Mouse (Mus musculus): ENCODE results near the gene Wdr47. TPM values are rescaled to one million over a fixed set of nuclear protein-coding genes. Genes with fewer than 3 reads are reported as not detected.

Gene Wdr47
- total and polyA plus RNA-seq, 2 experiments from 2014 or later, result 90.1 to 107 TPM

DNA sequence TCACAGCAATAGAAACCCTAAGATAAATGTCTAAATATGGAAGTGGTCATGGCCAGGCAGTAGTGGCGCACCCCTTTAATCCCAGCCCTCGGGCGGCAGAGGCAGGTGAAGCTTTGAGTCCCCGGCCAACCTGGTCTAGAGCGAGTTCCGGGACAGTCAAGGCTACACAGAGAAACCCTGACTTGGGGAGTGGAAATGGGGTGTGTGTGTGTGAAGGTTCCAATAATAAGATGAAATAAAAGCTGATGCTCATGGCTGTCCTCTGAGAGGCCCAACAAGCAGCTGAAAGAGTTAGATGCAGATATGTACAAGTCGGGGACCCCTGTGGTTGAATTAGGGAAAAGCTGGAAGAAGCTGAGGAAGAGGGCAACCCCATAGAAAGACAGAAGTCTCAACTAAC, 94.6 kb downstream of the Wdr47 start:
- Histone ChIP-seq H3K4me1 (ENCODE audit: insufficient read depth) (no peaks in the 10 kb centered on the region), H3K9me3 (ENCODE audit: low read length) (no peaks in the 10 kb centered on the region), H3K27me3 (ENCODE audit: insufficient read depth, low read length) (no peaks in the 10 kb centered on the region), H3K4me2 (ENCODE audit: low read depth) (no peak overlapping the region), H3K4me3 (ENCODE audit: low read depth, low read length) (no peak overlapping the region), H3K36me3 (ENCODE audit: insufficient read depth) (peaks cover 35% of the 10 kb centered on the region), H3K27ac (ENCODE audit: low read depth, low read length) (no peak overlapping the region), H3K9ac (no peak overlapping the region)
- ATAC-seq (no peak), DNase-seq (no peak)
- TF ChIP-seq CTCF (IDR thresholded peaks at IDR 0.05; ENCODE audit: low read depth), result no peak
- WGBS, result 98% methylated on average over 7 of the region's 7 CpGs

DNA sequence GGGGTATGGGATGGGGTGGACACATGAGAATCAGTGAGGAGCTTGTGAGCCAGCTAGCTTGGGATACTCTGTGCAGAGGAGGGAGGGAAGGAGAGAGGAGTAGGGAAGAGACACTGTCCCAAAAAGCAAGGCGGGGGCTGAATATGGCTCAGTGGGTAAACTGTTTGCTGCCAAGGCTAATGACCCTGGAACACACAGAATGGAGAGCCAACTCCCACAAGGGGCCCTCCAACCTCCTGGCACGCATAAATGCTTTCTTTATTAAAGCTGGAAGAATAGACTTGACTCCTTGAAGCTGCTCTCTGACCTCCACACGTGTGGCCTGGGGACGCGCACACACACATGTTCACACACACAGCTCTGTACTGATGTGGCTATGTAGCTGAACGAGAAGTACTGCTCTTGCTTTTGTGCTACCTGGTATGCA, 97.9 kb downstream of the Wdr47 start:
- no peak overlapping the region for H3K27ac ChIP-seq (ENCODE audit: low read depth, low read length)
- TF ChIP-seq CTCF (IDR thresholded peaks at IDR 0.05; ENCODE audit: low read depth), result no peak
- H3K4me1 ChIP-seq (ENCODE audit: insufficient read depth), result no peaks in the 10 kb centered on the region
- H3K9ac ChIP-seq, result no peak overlapping the region
- no peaks in the 10 kb centered on the region for H3K9me3 ChIP-seq (ENCODE audit: low read length)
- DNase-seq (peak; percentile 4), ATAC-seq (peak; percentile 14)
- no peak overlapping the region for H3K4me2 ChIP-seq (ENCODE audit: low read depth)
- peaks cover 17% of the 10 kb centered on the region for H3K36me3 ChIP-seq (ENCODE audit: insufficient read depth)
- no peaks in the 10 kb centered on the region for H3K27me3 ChIP-seq (ENCODE audit: insufficient read depth, low read length)
- 46% methylated on average over 6 of the region's 6 CpGs for WGBS
- no peak overlapping the region for H3K4me3 ChIP-seq (ENCODE audit: low read depth, low read length)

DNA sequence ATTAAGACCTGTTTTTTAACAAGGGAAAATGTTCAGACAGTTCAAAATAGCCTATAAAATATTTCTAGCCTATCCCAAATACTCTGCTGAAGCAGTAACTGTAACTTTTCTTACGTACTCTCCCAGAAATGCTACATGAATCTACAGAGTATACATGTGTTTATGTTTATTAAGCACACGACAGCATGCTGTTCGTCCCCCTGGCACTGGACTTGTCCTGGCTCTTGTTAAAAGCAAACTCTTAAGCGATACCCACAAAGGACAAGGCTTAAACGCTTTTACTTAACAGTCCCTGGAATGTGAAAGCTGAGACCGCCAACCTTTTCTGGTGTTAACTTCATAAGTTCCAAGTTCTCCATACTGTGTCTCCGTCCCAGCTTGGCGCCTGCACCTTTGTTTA, 98.4 kb downstream of the Wdr47 start:
- no peak overlapping the region for H3K4me3 ChIP-seq (ENCODE audit: low read depth, low read length)
- ATAC-seq (peak; percentile 23; the same call in 1 of the 2 replicates), DNase-seq (no peak)
- TF ChIP-seq CTCF (IDR thresholded peaks at IDR 0.05; ENCODE audit: low read depth), result no peak
- H3K9ac ChIP-seq, result no peak overlapping the region
- no peaks in the 10 kb centered on the region for H3K4me1 ChIP-seq (ENCODE audit: insufficient read depth)
- peaks cover 17% of the 10 kb centered on the region for H3K36me3 ChIP-seq (ENCODE audit: insufficient read depth)
- no peak overlapping the region for H3K27ac ChIP-seq (ENCODE audit: low read depth, low read length)
- no peaks in the 10 kb centered on the region for H3K9me3 ChIP-seq (ENCODE audit: low read length)
- 49% methylated on average over 8 of the region's 8 CpGs for WGBS
- no peaks in the 10 kb centered on the region for H3K27me3 ChIP-seq (ENCODE audit: insufficient read depth, low read length)
- no peak overlapping the region for H3K4me2 ChIP-seq (ENCODE audit: low read depth)

DNA sequence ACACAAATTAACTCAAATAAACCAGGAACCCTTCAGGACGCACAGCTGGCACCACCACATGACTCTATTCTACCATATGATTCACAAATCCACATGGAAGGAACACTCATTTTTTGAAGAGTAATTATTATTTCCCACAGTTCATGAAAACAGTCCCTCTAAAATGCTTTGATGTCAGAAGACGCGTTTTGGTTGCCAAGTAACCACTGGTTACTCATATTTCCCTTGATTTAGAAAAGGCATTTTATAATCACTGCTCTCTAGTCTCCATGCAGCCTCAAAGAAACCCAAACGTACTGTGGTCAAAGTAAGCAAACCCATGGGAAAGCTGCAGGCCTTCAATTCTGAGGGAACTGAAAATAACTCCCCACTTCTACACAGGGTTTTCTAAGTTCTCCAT, 98.9 kb downstream of the Wdr47 start:
- Histone ChIP-seq H3K27ac (ENCODE audit: low read depth, low read length) (no peak overlapping the region), H3K27me3 (ENCODE audit: insufficient read depth, low read length) (no peaks in the 10 kb centered on the region), H3K9me3 (ENCODE audit: low read length) (no peaks in the 10 kb centered on the region), H3K4me3 (ENCODE audit: low read depth, low read length) (no peak overlapping the region), H3K9ac (no peak overlapping the region), H3K4me2 (ENCODE audit: low read depth) (no peak overlapping the region), H3K36me3 (ENCODE audit: insufficient read depth) (peaks cover 17% of the 10 kb centered on the region), H3K4me1 (ENCODE audit: insufficient read depth) (no peaks in the 10 kb centered on the region)
- ATAC-seq, result peak; percentile 55
- TF ChIP-seq CTCF (IDR thresholded peaks at IDR 0.05; ENCODE audit: low read depth), result no peak
- peak; percentile 7 for DNase-seq
- 47% methylated on average over 4 of the region's 4 CpGs for WGBS

DNA sequence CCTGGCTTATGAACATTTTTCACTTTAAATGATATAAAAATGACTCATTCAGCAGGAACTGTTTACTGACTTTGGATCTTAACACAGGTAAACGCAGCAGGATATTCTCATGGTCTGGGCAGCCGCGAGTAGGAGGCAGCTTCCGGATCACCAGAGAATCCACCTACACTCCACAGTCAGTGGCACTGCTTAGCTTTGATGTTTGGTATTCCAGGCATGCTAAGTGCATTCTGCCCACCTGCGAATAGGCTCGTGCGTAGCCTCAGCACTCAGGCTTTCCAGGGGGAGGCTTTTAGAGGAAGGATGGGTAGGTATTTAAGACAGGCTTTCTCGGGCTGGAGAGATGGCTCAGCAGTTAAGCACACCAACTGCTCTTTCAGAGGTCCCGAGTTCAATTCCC, 103.2 kb downstream of the Wdr47 start:
- H3K27me3 ChIP-seq (ENCODE audit: insufficient read depth, low read length), result no peaks in the 10 kb centered on the region
- WGBS, result 90% methylated on average over 9 of the region's 9 CpGs
- DNase-seq (no peak), ATAC-seq (no peak)
- no peaks in the 10 kb centered on the region for H3K4me1 ChIP-seq (ENCODE audit: insufficient read depth)
- no peak overlapping the region for H3K27ac ChIP-seq (ENCODE audit: low read depth, low read length)
- TF ChIP-seq CTCF (IDR thresholded peaks at IDR 0.05; ENCODE audit: low read depth), result no peak
- H3K4me2 ChIP-seq (ENCODE audit: low read depth), result no peak overlapping the region
- H3K4me3 ChIP-seq (ENCODE audit: low read depth, low read length), result no peak overlapping the region
- peaks cover 12% of the 10 kb centered on the region for H3K36me3 ChIP-seq (ENCODE audit: insufficient read depth)
- H3K9me3 ChIP-seq (ENCODE audit: low read length), result no peaks in the 10 kb centered on the region
- no peak overlapping the region for H3K9ac ChIP-seq

Small RNA genes within 50 kb of the gene (microRNA-seq; reads per million reads assigned to microRNA genes)
- gene Gm22860, result 0 reads per million in 2 experiments

Other genes starting within 250 kb of the Wdr47 start
- gene Mybphl, start 226.4 kb upstream of the Wdr47 start, total RNA-seq (2014; rRNA removed), result not detected in 2 replicates
- not detected in 2 replicates for gene Mybphl, start 226.4 kb upstream of the Wdr47 start, polyA plus RNA-seq (2015; fragmentation: Nextera tagmentation; extraction: Ambion mirVana)
- gene Psrc1, start 207.4 kb upstream of the Wdr47 start, total RNA-seq (2014; rRNA removed), result 9.5 and 10.5 TPM in 2 replicates
- 6.5 and 7.0 TPM in 2 replicates for gene Psrc1, start 207.4 kb upstream of the Wdr47 start, polyA plus RNA-seq (2015; fragmentation: Nextera tagmentation; extraction: Ambion mirVana)
- 39.0 and 51.4 TPM in 2 replicates for gene Celsr2, start 175.7 kb upstream of the Wdr47 start, total RNA-seq (2014; rRNA removed)
- 14.4 and 24.5 TPM in 2 replicates for gene Celsr2, start 175.7 kb upstream of the Wdr47 start, polyA plus RNA-seq (2015; fragmentation: Nextera tagmentation; extraction: Ambion mirVana)
- gene Sars, start 146.1 kb upstream of the Wdr47 start, total RNA-seq (2014; rRNA removed), result 196 and 202 TPM in 2 replicates
- 220 and 223 TPM in 2 replicates for gene Sars, start 146.1 kb upstream of the Wdr47 start, polyA plus RNA-seq (2015; fragmentation: Nextera tagmentation; extraction: Ambion mirVana)
- gene 1700013F07Rik, start 57.1 kb upstream of the Wdr47 start, total RNA-seq (2014; rRNA removed), result 0.85 and 1.8 TPM in 2 replicates
- 3.0 and 4.5 TPM in 2 replicates for gene 1700013F07Rik, start 57.1 kb upstream of the Wdr47 start, polyA plus RNA-seq (2015; fragmentation: Nextera tagmentation; extraction: Ambion mirVana)
- gene 5330417C22Rik, start 54.7 kb upstream of the Wdr47 start, total RNA-seq (2014; rRNA removed), result 9.2 and 11.5 TPM in 2 replicates
- 16.6 and 17.5 TPM in 2 replicates for gene 5330417C22Rik, start 54.7 kb upstream of the Wdr47 start, polyA plus RNA-seq (2015; fragmentation: Nextera tagmentation; extraction: Ambion mirVana)
- gene Tmem167b, start 28.8 kb upstream of the Wdr47 start, total RNA-seq (2014; rRNA removed), result 59.6 and 70.2 TPM in 2 replicates
- gene Tmem167b, start 28.8 kb upstream of the Wdr47 start, polyA plus RNA-seq (2015; fragmentation: Nextera tagmentation; extraction: Ambion mirVana), result 42.5 and 50.0 TPM in 2 replicates
- gene Taf13, start 19.6 kb upstream of the Wdr47 start, total RNA-seq (2014; rRNA removed), result 10.8 and 13.8 TPM in 2 replicates
- gene Taf13, start 19.6 kb upstream of the Wdr47 start, polyA plus RNA-seq (2015; fragmentation: Nextera tagmentation; extraction: Ambion mirVana), result 41.0 and 46.4 TPM in 2 replicates
- gene Clcc1, start 62.6 kb downstream of the Wdr47 start, total RNA-seq (2014; rRNA removed), result 43.9 and 84.0 TPM in 2 replicates
- gene Clcc1, start 62.6 kb downstream of the Wdr47 start, polyA plus RNA-seq (2015; fragmentation: Nextera tagmentation; extraction: Ambion mirVana), result 47.5 and 48.8 TPM in 2 replicates
- gene Gpsm2, start 131.0 kb downstream of the Wdr47 start, total RNA-seq (2014; rRNA removed), result 12.6 and 16.6 TPM in 2 replicates
- 11.3 and 14.2 TPM in 2 replicates for gene Gpsm2, start 131.0 kb downstream of the Wdr47 start, polyA plus RNA-seq (2015; fragmentation: Nextera tagmentation; extraction: Ambion mirVana)
- gene Aknad1, start 148.4 kb downstream of the Wdr47 start, total RNA-seq (2014; rRNA removed), result under 0.01 TPM in 1 of 2 replicates, not detected in the other
- gene Aknad1, start 148.4 kb downstream of the Wdr47 start, polyA plus RNA-seq (2015; fragmentation: Nextera tagmentation; extraction: Ambion mirVana), result not detected in 2 replicates
- 9.5 and 9.7 TPM in 2 replicates for gene Stxbp3, start 249.2 kb downstream of the Wdr47 start, total RNA-seq (2014; rRNA removed)
- gene Stxbp3, start 249.2 kb downstream of the Wdr47 start, polyA plus RNA-seq (2015; fragmentation: Nextera tagmentation; extraction: Ambion mirVana), result 8.2 and 11.2 TPM in 2 replicates